Mouse (Mus musculus) midbrain, embryonic 12.5 days (tissue): ENCODE data around the gene Zc3h7b. TPM values are rescaled to one million over a fixed set of nuclear protein-coding genes. Genes with fewer than 3 reads are reported as not detected.
A peak's percentile ranks its signal among the peaks of the same experiment; 100 is the strongest.
"Not testable (repeated sequence)": the region's sequence is repeated elsewhere in the genome, so short reads cannot be mapped to it uniquely, and the experiment has no call there.

Experiments used
- ATAC-seq: fragments of 200-750 bp; cut with Nextera tagmentation; 2 replicates; pipeline ENCODE4 v1.8.0; 2017; ENCODE audit warnings: low read depth, moderate TSS enrichment, moderate library complexity; ENCODE audit not compliant: low FRiP score
- H3K27ac ChIP-seq: fragments of 300-500 bp; sonication (generic); replicated peaks from 2 replicates; pipeline ENCODE4 v1.5.1; 2016; ENCODE audit warnings: mild to moderate bottlenecking
- H3K27me3 ChIP-seq: fragments of 300-500 bp; sonication (generic); 2 replicates; pipeline ENCODE4 v1.6.1; 2016; ENCODE audit warnings: mild to moderate bottlenecking
- H3K36me3 ChIP-seq: fragments of 300-500 bp; sonication (generic); 2 replicates; pipeline ENCODE4 v1.6.1; 2016
- H3K4me1 ChIP-seq: fragments of 300-500 bp; sonication (generic); 2 replicates; pipeline ENCODE4 v1.6.1; 2016
- H3K4me2 ChIP-seq: fragments of 300-500 bp; sonication (generic); replicated peaks from 2 replicates; pipeline ENCODE4 v1.6.1; 2016; ENCODE audit warnings: mild to moderate bottlenecking, moderate library complexity
- H3K4me3 ChIP-seq: fragments of 300-500 bp; sonication (generic); 2 replicates; pipeline ENCODE4 v1.5.1; 2016; ENCODE audit warnings: mild to moderate bottlenecking
- H3K9ac ChIP-seq: fragments of 300-500 bp; sonication (generic); replicated peaks from 2 replicates; pipeline ENCODE4 v1.6.1; 2016; ENCODE audit warnings: mild to moderate bottlenecking, moderate library complexity
- H3K9me3 ChIP-seq: fragments of 300-500 bp; sonication (generic); 2 replicates; pipeline ENCODE4 v1.6.1; 2016; ENCODE audit warnings: mild to moderate bottlenecking
- WGBS: fragments of 180-500 bp; shearing (Covaris S2); methylation state at CpG from one replicate; pipeline ENCODE4 v1.1.7; 2016; 5-methylcytosine and 5-hydroxymethylcytosine counted together
- polyA plus RNA-seq: library from polyadenylated mRNA; unstranded; fragments of >200 nt; fragmentation: Nextera tagmentation; extraction: Ambion mirVana; gene quantifications from 2 replicates; pipeline ENCODE4 v1.2.1, GENCODE M21; 2016

Gene Zc3h7b
- 49.6 and 50.4 TPM in 2 replicates for polyA plus RNA-seq

- no peaks in the 10 kb centered on the region for H3K9me3 ChIP-seq
- H3K4me1 ChIP-seq, result peaks cover 16% of the 10 kb centered on the region
- peak; percentile 77 for ATAC-seq
- H3K9ac ChIP-seq, result peak within 1 kb of the TSS; percentile 91
- peak within 1 kb of the TSS; percentile 80 for H3K4me2 ChIP-seq
- H3K27me3 ChIP-seq, result no peaks in the 10 kb centered on the region
- peak within 1 kb of the TSS; percentile 93 for H3K27ac ChIP-seq
- H3K4me3 ChIP-seq, result peak within 1 kb of the TSS; percentile 87
- H3K36me3 ChIP-seq, result no peaks in the 10 kb centered on the region
- under 1% methylated on average over 63 of the region's 65 CpGs for WGBS
Observed at GRCm38 (mm10) chr15:81744992-81745600, at the start of gene Zc3h7b, which contains the start of gene Rangap1. Gene Zc3h7b, plus strand, starts transcription at chr15:81745057. Gene Rangap1, minus strand, starts transcription at chr15:81745530.

- Histone ChIP-seq H3K27ac (no peak within 1 kb of the TSS), H3K4me3 (no peak within 1 kb of the TSS), H3K9me3 (no peaks in the 10 kb centered on the region), H3K9ac (no peak within 1 kb of the TSS), H3K4me2 (no peak within 1 kb of the TSS), H3K36me3 (no peaks in the 10 kb centered on the region), H3K4me1 (peaks cover 18% of the 10 kb centered on the region; the same call in 1 of the 2 replicates), H3K27me3 (peaks cover 43% of the 10 kb centered on the region)
- WGBS, result 59% methylated on average over 7 of the region's 7 CpGs
- no peak for ATAC-seq
Observed at GRCm38 (mm10) chr15:81697175-81697574, 47.7 kb upstream of the Zc3h7b start, which contains the start of gene Chadl. Gene Chadl, minus strand, starts transcription at chr15:81697287.

GRCm38 (mm10) chr15:81697847-81698246 is 47.0 kb upstream of the Zc3h7b start:
- ATAC-seq, result no peak
- H3K9me3 ChIP-seq, result no peaks in the 10 kb centered on the region
- H3K4me1 ChIP-seq, result peaks cover 18% of the 10 kb centered on the region; the same call in 1 of the 2 replicates
- WGBS, result 57% methylated on average over 3 of the region's 3 CpGs
- H3K4me2 ChIP-seq, result no peak overlapping the region
- no peak overlapping the region for H3K27ac ChIP-seq
- H3K27me3 ChIP-seq, result peaks cover 36% of the 10 kb centered on the region
- H3K9ac ChIP-seq, result no peak overlapping the region
- peaks cover 3% of the 10 kb centered on the region; the same call in 1 of the 2 replicates for H3K36me3 ChIP-seq
- no peak overlapping the region for H3K4me3 ChIP-seq

GRCm38 (mm10) chr15:81698532-81698931 is 46.3 kb upstream of the Zc3h7b start:
- no peak for ATAC-seq
- peaks cover 10% of the 10 kb centered on the region for H3K36me3 ChIP-seq
- H3K4me3 ChIP-seq, result no peak overlapping the region
- H3K27ac ChIP-seq, result no peak overlapping the region
- WGBS, result 67% methylated on average over 2 of the region's 2 CpGs
- no peak overlapping the region for H3K9ac ChIP-seq
- no peak overlapping the region for H3K4me2 ChIP-seq
- H3K4me1 ChIP-seq, result peaks cover 14% of the 10 kb centered on the region; the same call in 1 of the 2 replicates
- no peaks in the 10 kb centered on the region for H3K9me3 ChIP-seq
- H3K27me3 ChIP-seq, result peaks cover 29% of the 10 kb centered on the region

- Histone ChIP-seq H3K36me3 (peaks cover 26% of the 10 kb centered on the region), H3K27me3 (peaks cover 13% of the 10 kb centered on the region), H3K4me2 (no peak overlapping the region), H3K27ac (no peak overlapping the region), H3K4me1 (no peaks in the 10 kb centered on the region), H3K9me3 (no peaks in the 10 kb centered on the region), H3K9ac (no peak overlapping the region), H3K4me3 (no peak overlapping the region)
- no peak for ATAC-seq
- 72% methylated on average over 2 of the region's 2 CpGs for WGBS
Observed at GRCm38 (mm10) chr15:81700161-81700560, 44.7 kb upstream of the Zc3h7b start.

- Histone ChIP-seq H3K4me2 (no peak overlapping the region), H3K36me3 (peaks cover 31% of the 10 kb centered on the region), H3K27me3 (peaks cover 8% of the 10 kb centered on the region), H3K9ac (no peak overlapping the region), H3K27ac (no peak overlapping the region), H3K9me3 (no peaks in the 10 kb centered on the region), H3K4me3 (no peak overlapping the region), H3K4me1 (no peaks in the 10 kb centered on the region)
- 85% methylated on average over 8 of the region's 8 CpGs for WGBS
- ATAC-seq, result no peak
Observed at GRCm38 (mm10) chr15:81700601-81701000, 44.3 kb upstream of the Zc3h7b start.

GRCm38 (mm10) chr15:81701350-81701749 is 43.5 kb upstream of the Zc3h7b start:
- not testable (repeated sequence) for H3K4me3 ChIP-seq, H3K27me3 ChIP-seq, H3K4me2 ChIP-seq, H3K4me1 ChIP-seq, ATAC-seq, H3K27ac ChIP-seq, H3K9me3 ChIP-seq, H3K9ac ChIP-seq
- H3K36me3 ChIP-seq, result peaks cover 38% of the 10 kb centered on the region
- 75% methylated on average over 4 of the region's 4 CpGs for WGBS

- H3K9ac ChIP-seq, result no peak overlapping the region
- H3K4me2 ChIP-seq, result no peak overlapping the region
- ATAC-seq, result no peak
- no peak overlapping the region for H3K4me3 ChIP-seq
- no peaks in the 10 kb centered on the region for H3K4me1 ChIP-seq
- H3K27ac ChIP-seq, result no peak overlapping the region
- H3K36me3 ChIP-seq, result peaks cover 48% of the 10 kb centered on the region
- 88% methylated on average over 13 of the region's 13 CpGs for WGBS
- no peaks in the 10 kb centered on the region for H3K9me3 ChIP-seq
- H3K27me3 ChIP-seq, result no peaks in the 10 kb centered on the region
Observed at GRCm38 (mm10) chr15:81702306-81703093, 42.4 kb upstream of the Zc3h7b start.

GRCm38 (mm10) chr15:81703094-81703489 is 41.8 kb upstream of the Zc3h7b start:
- Histone ChIP-seq H3K4me2 (no peak overlapping the region), H3K4me1 (no peaks in the 10 kb centered on the region), H3K4me3 (no peak overlapping the region), H3K9ac (no peak overlapping the region), H3K36me3 (peaks cover 53% of the 10 kb centered on the region), H3K27me3 (no peaks in the 10 kb centered on the region), H3K27ac (no peak overlapping the region), H3K9me3 (no peaks in the 10 kb centered on the region)
- ATAC-seq, result no peak
- WGBS, result 84% methylated on average over 3 of the region's 3 CpGs

- no peak overlapping the region for H3K27ac ChIP-seq
- H3K4me2 ChIP-seq, result no peak overlapping the region
- H3K27me3 ChIP-seq, result no peaks in the 10 kb centered on the region
- H3K36me3 ChIP-seq, result peaks cover 94% of the 10 kb centered on the region
- H3K9me3 ChIP-seq, result no peaks in the 10 kb centered on the region
- H3K9ac ChIP-seq, result no peak overlapping the region
- no peaks in the 10 kb centered on the region for H3K4me1 ChIP-seq
- no peak for ATAC-seq
- 91% methylated on average over 11 of the region's 11 CpGs for WGBS
- no peak overlapping the region for H3K4me3 ChIP-seq
Observed at GRCm38 (mm10) chr15:81708991-81709390, 35.9 kb upstream of the Zc3h7b start.

GRCm38 (mm10) chr15:81709686-81710085 is 35.2 kb upstream of the Zc3h7b start:
- Histone ChIP-seq H3K4me2 (no peak overlapping the region), H3K36me3 (peaks cover 89% of the 10 kb centered on the region), H3K27ac (no peak overlapping the region), H3K4me1 (no peaks in the 10 kb centered on the region), H3K9me3 (no peaks in the 10 kb centered on the region), H3K4me3 (no peak overlapping the region), H3K9ac (no peak overlapping the region), H3K27me3 (no peaks in the 10 kb centered on the region)
- ATAC-seq, result no peak
- WGBS, result 97% methylated on average over 1 of the region's 1 CpGs

GRCm38 (mm10) chr15:81710801-81711200 is 34.1 kb upstream of the Zc3h7b start:
- Histone ChIP-seq H3K9ac (no peak overlapping the region), H3K27ac (no peak overlapping the region), H3K4me3 (no peak overlapping the region), H3K9me3 (no peaks in the 10 kb centered on the region), H3K4me2 (no peak overlapping the region), H3K27me3 (no peaks in the 10 kb centered on the region), H3K4me1 (no peaks in the 10 kb centered on the region), H3K36me3 (peaks cover 89% of the 10 kb centered on the region)
- no peak for ATAC-seq
- 66% methylated on average over 4 of the region's 4 CpGs for WGBS
